Mouse (Mus musculus): ENCODE measurements around the gene Timm23.
"Not testable (repeated sequence)": the region's sequence is repeated elsewhere in the genome, so short reads cannot be mapped to it uniquely, and the experiment has no call there.

DNA sequence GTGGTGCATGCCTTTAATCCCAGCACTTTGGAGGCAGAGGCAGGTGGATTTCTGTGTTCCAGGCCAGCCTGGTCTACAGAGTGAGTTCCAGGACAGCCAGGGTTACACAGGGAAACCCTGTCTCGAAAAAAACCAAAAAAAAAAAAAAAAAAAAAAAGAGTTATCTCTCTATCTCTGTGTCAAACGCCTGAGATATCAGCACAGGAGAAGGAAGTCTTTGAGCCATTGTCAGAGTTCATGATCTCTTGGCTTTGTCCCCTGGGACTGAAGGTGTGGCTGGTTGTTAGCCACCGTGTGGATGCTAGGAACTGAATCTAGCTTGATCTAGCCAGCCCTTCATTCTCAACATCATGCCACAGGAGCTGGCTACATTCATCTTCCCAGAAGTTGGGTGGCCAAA lies 65.2 kb downstream of the Timm23 start:
- TF ChIP-seq CTCF (IDR thresholded peaks at IDR 0.05; ENCODE audit: low read depth); EP300 (optimal IDR thresholded peaks at IDR 0.05): not testable (repeated sequence)
